Mouse (Mus musculus): ENCODE data around the gene Krtap12-1. TPM values are rescaled to one million over a fixed set of nuclear protein-coding genes. Genes with fewer than 3 reads are reported as not detected.
"Not testable (repeated sequence)": the region's sequence is repeated elsewhere in the genome, so short reads cannot be mapped to it uniquely, and the experiment has no call there.

The Krtap12-1 gene
- polyA plus RNA-seq, 3 experiments from 2014 or later = not detected

DNA sequence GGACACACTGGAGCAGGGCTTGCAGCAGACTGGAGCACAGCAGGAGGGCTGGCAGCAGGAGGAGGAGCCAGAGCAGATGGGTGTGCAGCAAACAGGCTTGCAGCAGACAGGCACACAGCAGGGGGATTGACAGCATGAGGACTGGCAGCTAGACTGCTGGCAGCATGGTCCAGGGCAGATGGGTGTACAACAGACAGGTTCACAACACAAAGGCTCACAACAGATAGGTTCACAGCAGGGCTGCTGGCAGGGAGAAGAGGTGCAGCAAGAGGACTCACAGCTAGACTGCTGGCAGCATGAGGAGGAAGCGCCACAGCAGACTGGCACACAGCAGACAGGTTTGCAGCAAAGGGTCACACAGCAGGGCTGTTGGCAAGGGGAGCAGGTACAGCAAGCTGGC, 30.3 kb downstream of the Krtap12-1 start:
- ATAC-seq = not testable (repeated sequence)

DNA sequence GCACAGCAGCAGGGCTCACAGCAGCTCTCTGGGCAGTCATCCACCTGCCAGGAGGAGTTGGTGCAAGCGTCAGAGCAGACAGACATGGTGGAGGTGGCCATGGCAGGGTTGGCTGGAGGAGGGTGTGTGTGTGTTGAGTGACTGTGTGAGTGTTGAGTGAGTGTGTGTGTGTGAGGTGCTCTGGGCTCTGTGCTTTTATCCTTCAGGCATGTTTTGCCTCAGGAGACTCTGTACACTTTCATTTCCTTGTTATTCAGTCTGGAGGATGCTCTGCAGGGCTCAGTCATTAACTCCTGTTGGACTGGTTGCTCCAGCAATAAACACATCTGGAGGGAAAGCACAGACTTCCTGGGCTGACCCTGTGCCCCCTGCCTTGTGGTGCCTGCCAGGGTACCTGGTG, 30.9 kb downstream of the Krtap12-1 start, which contains the start of gene Gm9736:
Gene Gm9736 (minus strand): TSS at position 101 of the 400 bp plus-strand sequence.
- ATAC-seq = not testable (repeated sequence)

DNA sequence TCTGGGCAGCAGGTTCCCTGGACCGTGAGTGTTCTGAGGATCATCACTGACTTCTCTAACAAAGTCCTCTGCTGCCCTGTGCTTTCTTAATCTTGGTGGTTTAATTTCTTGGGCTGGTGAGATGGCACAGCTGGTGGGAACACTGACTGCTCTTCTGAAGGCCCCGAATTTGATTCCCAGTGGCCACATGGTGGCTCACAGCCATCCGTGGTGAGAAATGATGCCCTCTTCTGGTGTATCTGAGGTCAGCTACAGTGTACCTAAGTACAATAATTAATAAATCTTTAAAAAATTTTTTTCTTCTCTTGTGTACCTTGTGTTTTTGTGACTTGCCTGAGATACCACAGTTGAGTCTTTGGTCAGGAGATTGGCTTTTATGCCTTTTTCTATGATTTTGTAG, 31.9 kb downstream of the Krtap12-1 start:
- ATAC-seq = not testable (repeated sequence)

DNA sequence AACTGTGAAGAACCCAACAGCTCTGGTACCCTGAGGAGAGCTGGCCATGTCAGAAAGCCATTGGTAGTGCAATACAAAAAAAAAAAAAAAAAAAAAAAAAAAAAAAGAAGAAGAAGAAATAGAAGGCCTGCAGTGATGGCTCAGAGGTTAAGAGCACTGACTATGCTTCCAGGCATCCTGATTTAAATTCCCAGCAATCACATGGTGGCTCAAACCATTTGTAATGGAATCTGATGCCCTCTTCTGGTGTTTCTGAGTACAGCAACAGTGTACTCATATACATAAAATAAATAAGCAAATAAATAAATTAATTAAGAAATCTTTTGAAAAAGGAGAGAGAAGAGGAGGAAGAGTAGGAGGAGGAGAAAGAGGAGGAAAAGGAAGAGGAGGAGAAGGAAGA, 33.0 kb downstream of the Krtap12-1 start:
- ATAC-seq = no peak

DNA sequence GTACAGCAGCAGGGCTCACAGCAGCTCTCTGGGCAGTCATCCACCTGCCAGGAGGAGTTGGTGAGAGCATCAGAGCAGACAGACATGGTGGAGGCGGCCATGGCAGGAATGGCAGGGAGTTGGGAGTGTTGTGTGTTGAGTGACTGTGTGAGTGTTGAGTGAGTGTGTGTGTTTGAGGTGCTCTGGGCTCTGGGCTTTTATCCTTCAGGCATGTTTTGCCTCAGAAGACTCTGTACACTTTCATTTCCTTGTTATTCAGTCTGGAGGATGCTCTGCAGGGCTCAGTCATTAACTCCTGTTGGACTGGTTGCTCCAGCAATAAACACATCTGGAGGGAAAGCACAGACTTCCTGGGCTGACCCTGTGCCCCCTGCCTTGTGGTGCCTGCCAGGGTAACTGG, 39.2 kb downstream of the Krtap12-1 start, which contains the start of gene Gm3233:
Gene Gm3233 (minus strand): TSS at position 101 of the 400 bp plus-strand sequence.
- ATAC-seq = not testable (repeated sequence)

DNA sequence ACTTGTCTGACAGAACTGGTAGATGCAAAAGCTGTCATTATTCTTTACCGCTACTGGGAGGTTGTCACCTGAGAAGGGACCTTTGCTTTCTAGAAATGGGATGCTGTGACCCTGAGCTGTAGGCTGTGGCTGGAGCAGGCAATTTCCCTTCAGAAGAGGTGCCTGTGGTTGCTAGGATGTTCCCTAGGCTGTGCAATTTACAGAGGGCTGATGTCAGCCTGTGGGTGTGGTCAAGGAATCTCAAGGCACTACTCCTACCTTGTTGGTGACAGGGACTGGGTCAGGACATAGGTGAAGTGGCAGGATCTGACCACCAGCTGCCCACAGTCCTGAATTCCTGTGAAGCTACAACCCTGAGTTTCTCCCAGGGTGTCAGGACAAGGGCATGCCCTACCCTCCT, 49.3 kb downstream of the Krtap12-1 start:
- ATAC-seq = no peak

Other genes with a start within 250 kb of the Krtap12-1 start
- 10 to 100 TPM; 13.7 to 16.1 (median 15.1) TPM for gene Fam207a, start 204.8 kb upstream of the Krtap12-1 start, polyA plus RNA-seq (2017; shearing (Covaris generic))
- 100 to 1,000 TPM; 493 to 517 (median 499) TPM for gene Itgb2, start 190.3 kb upstream of the Krtap12-1 start, polyA plus RNA-seq (2017; shearing (Covaris generic))
- gene Pttg1ip, start 138.9 kb upstream of the Krtap12-1 start, polyA plus RNA-seq (2017; shearing (Covaris generic)) = 100 to 1,000 TPM in 2 of 3 experiments, 10 to 100 TPM in 1; 83.7 to 113 (median 112) TPM
- gene Sumo3, start 114.5 kb upstream of the Krtap12-1 start, polyA plus RNA-seq (2017; shearing (Covaris generic)) = 10 to 100 TPM; 73.1 to 90.7 (median 74.3) TPM
- gene Gm49325, start 114.4 kb upstream of the Krtap12-1 start, polyA plus RNA-seq (2017; shearing (Covaris generic)) = 10 to 100 TPM in 1 of 3 experiments, 1 to 10 TPM in 1, not detected in 1; 3.6 to 10.0 TPM
- 10 to 100 TPM; 41.1 to 55.4 (median 50.1) TPM for gene Ube2g2, start 98.3 kb upstream of the Krtap12-1 start, polyA plus RNA-seq (2017; shearing (Covaris generic))
- gene Tspear, start 34.0 kb upstream of the Krtap12-1 start, polyA plus RNA-seq (2017; shearing (Covaris generic)) = under 1 TPM; 0.26 to 0.54 (median 0.28) TPM
- not detected for gene Gm19402, start 29.8 kb upstream of the Krtap12-1 start, polyA plus RNA-seq (2017; shearing (Covaris generic))
- not detected for gene Gm9508, start 23.4 kb upstream of the Krtap12-1 start, polyA plus RNA-seq (2017; shearing (Covaris generic))
- gene Gm10272, start 14.0 kb upstream of the Krtap12-1 start, polyA plus RNA-seq (2017; shearing (Covaris generic)) = not detected
- not detected for gene Gm10024, start 9.1 kb upstream of the Krtap12-1 start, polyA plus RNA-seq (2017; shearing (Covaris generic))
- not detected for gene Gm10142, start 4.8 kb upstream of the Krtap12-1 start, polyA plus RNA-seq (2017; shearing (Covaris generic))
- not detected for gene Gm10100, start 5.9 kb downstream of the Krtap12-1 start, polyA plus RNA-seq (2017; shearing (Covaris generic))
- gene Gm18596, start 22.0 kb downstream of the Krtap12-1 start, polyA plus RNA-seq (2017; shearing (Covaris generic)) = not detected
- gene Gm9736, start 30.8 kb downstream of the Krtap12-1 start, polyA plus RNA-seq (2017; shearing (Covaris generic)) = not detected
- gene Gm3233, start 39.1 kb downstream of the Krtap12-1 start, polyA plus RNA-seq (2017; shearing (Covaris generic)) = not detected
- gene Gm3238, start 50.7 kb downstream of the Krtap12-1 start, polyA plus RNA-seq (2017; shearing (Covaris generic)) = not detected
- gene Gm7138, start 56.3 kb downstream of the Krtap12-1 start, polyA plus RNA-seq (2017; shearing (Covaris generic)) = not detected
- gene Gm3250, start 61.9 kb downstream of the Krtap12-1 start, polyA plus RNA-seq (2017; shearing (Covaris generic)) = not detected
- not detected for gene Gm7137, start 67.6 kb downstream of the Krtap12-1 start, polyA plus RNA-seq (2017; shearing (Covaris generic))
- not detected for gene Gm9639, start 74.5 kb downstream of the Krtap12-1 start, polyA plus RNA-seq (2017; shearing (Covaris generic))
- not detected for gene Gm19668, start 78.5 kb downstream of the Krtap12-1 start, polyA plus RNA-seq (2017; shearing (Covaris generic))
- gene Gm9507, start 91.2 kb downstream of the Krtap12-1 start, polyA plus RNA-seq (2017; shearing (Covaris generic)) = not detected
- not detected for gene Gm2696, start 94.1 kb downstream of the Krtap12-1 start, polyA plus RNA-seq (2017; shearing (Covaris generic))
- gene Krtap10-4, start 106.5 kb downstream of the Krtap12-1 start, polyA plus RNA-seq (2017; shearing (Covaris generic)) = not detected
- gene Krtap10-10, start 115.3 kb downstream of the Krtap12-1 start, polyA plus RNA-seq (2017; shearing (Covaris generic)) = not detected
- not detected for gene Gm36176, start 126.2 kb downstream of the Krtap12-1 start, polyA plus RNA-seq (2017; shearing (Covaris generic))
- gene Gm10318, start 132.3 kb downstream of the Krtap12-1 start, polyA plus RNA-seq (2017; shearing (Covaris generic)) = not detected
- gene Gm3285, start 141.4 kb downstream of the Krtap12-1 start, polyA plus RNA-seq (2017; shearing (Covaris generic)) = not detected
- not detected for gene Lrrc3, start 181.9 kb downstream of the Krtap12-1 start, polyA plus RNA-seq (2017; shearing (Covaris generic))
- gene Trpm2, start 250.0 kb downstream of the Krtap12-1 start, polyA plus RNA-seq (2017; shearing (Covaris generic)) = under 1 TPM in 2 of 3 experiments, not detected in 1; 0.13 to 0.59 TPM

All from inflammation-experienced regulatory T-cells, adult 6 months (primary cell).